Mouse (Mus musculus) thymus, adult 2 months (tissue): ENCODE results near the gene Pdk1.

Source experiments
- CTCF ChIP-seq: fragments of 200-500 bp; IDR thresholded peaks from 2 replicates; pipeline ENCODE4 v1.5.1; 2012; ENCODE audit warnings: mild to moderate bottlenecking, control low read depth, low read length, moderate library complexity, borderline replicate concordance; ENCODE audit not compliant: control insufficient read depth, poor library complexity, insufficient read depth; ENCODE audit errors: extremely low read depth
- POLR2A ChIP-seq: fragments of 200-500 bp; IDR thresholded peaks from 2 replicates; pipeline ENCODE4 v1.6.1; 2012; ENCODE audit warnings: mild to moderate bottlenecking, low read length, control low read depth, moderate library complexity; ENCODE audit not compliant: control insufficient read depth, poor library complexity, insufficient read depth; ENCODE audit errors: extremely low read depth

GRCm38 (mm10) chr2:71877865-71878264, 4.8 kb downstream of the Pdk1 start:
- TF ChIP-seq CTCF (no peak), POLR2A (no peak)
